Mouse (Mus musculus) megakaryocyte, embryonic 14.5 days (primary cell): Measurements from ENCODE around the gene Rnaset2b.
"Not testable (repeated sequence)": the region's sequence is repeated elsewhere in the genome, so short reads cannot be mapped to it uniquely, and the experiment has no call there.

ENCODE experiments used
- FLI1 ChIP-seq: IDR thresholded peaks from 2 replicates; pipeline ENCODE4 v1.6.1; 2012; ENCODE audit warnings: low read length, inconsistent platforms, mixed read lengths
- GATA1 ChIP-seq: IDR thresholded peaks from 3 replicates; pipeline ENCODE4 v1.6.1; 2012; ENCODE audit warnings: mixed read lengths, low read length, inconsistent platforms, borderline replicate concordance

DNA sequence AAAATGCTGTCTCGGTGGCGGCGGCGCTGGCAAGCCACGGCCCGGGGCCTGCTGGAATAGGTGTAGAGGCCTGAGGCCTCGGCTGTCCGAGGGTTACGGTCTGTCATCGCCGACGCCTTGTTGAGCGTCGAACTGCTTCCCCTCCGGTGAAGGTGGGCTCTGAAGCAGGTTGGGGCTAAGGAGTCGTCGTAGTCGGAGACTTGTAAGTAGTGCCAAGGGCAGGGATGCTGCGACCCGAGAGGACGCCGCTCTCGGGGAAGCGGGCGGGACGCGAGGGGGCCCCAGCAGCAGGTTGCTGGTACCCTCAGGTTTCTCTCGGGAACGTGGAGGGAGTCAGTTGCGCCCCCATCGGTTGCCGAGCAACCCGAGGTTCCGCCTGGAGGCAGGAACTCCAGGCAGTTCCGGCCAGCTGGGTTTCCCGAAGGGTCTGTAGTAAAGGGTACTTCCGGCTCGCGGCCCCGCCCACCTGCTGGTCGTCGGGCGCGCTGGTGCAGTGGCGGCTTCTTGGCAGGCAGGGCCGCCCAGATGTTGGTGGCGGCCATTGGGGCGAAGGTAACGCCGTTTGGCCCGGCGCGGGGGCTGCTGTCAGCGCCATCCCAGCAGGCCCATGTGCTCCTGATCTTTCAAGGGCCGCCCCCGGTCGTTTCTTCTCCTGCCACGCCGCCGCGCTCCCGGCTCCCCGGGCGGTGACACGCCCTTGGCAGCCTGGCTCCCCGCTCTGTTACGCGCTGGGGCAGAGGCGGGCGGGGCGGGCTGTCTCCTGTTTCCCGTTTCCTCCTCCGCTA lies 22.3 kb upstream of the Rnaset2b start, which contains the start of gene Rsph3b:
- not testable (repeated sequence) for TF ChIP-seq GATA1, FLI1
